Mouse (Mus musculus): ENCODE measurements around the gene Dcaf7.

DNA sequence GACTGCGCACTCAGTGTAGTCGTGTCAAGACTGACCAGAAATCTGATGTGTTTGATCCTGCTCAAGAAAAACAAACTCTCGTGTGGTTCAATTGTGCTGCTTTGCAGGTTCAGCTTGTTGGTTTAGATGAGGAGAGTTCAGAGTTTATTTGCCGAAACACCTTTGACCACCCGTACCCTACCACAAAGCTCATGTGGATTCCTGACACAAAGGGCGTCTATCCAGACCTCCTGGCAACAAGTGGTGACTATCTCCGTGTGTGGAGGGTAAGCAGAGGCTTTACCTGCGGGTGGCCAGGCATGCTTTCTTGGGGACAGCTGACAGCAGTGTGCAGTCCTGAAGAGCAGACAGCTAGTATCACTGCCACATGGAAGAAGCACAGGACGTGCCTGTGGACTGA, 9.9 kb downstream of the Dcaf7 start:
- TF ChIP-seq CTCF (IDR thresholded peaks at IDR 0.05; ENCODE audit: control insufficient read depth, insufficient read depth, low read length) (no peak), POLR2A (IDR thresholded peaks at IDR 0.05; ENCODE audit: borderline replicate concordance, control insufficient read depth, low read depth, low read length) (no peak)
